Mouse (Mus musculus): ENCODE data around the gene Rhot2. TPM values are rescaled to one million over a fixed set of nuclear protein-coding genes. Genes with fewer than 3 reads are reported as not detected.

Gene Rhot2
- polyA plus RNA-seq, 1 experiment, result 48.3 TPM

DNA sequence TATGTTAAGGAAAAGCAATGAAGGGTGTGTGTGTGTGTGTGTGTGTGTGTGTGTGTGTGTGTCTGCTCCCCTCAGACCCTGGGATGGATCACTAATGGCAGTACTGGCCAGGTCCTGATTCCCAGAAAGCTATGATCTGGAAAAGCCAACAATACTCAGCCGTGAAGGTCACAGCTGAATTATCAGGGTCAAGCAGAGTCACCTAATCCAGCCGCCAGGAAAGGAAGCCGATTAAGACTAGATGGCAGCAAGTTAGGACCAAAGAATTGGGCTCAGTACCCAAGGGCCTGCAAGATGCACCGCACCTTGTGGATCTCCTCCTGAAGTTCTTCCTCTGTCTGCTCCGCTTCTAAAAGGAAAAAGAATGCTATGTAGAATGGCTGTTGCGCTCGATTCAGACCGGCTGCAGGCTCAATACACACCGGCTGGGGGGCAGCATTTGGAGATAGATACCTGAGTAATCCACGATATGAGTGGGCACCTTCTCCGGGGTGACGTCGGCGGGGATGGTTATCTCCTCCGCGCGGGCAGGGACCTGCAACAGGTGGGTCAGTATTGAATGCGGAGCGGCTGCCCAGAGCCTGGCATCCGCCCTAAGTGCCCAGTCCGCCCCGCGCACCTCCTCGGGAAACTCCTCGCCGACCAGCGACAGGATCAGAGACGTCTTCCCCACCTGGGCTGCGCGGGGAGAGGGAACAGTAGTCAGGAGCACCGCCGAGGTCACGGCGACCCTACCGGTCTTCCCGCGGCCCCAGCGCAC lies 835 bp downstream of the Rhot2 start:
- peaks cover 4% of the 10 kb centered on the region for H3K36me3 ChIP-seq (ENCODE audit: control insufficient read depth, insufficient read depth)
- H3K4me3 ChIP-seq, result peak overlapping the region; percentile 42
- peaks cover 12% of the 10 kb centered on the region for H3K79me2 ChIP-seq (ENCODE audit: control insufficient read depth, insufficient read depth)
- H3K4me2 ChIP-seq (ENCODE audit: low read depth), result peak overlapping the region; percentile 68
- no peaks in the 10 kb centered on the region for H3K27me3 ChIP-seq (ENCODE audit: control insufficient read depth, insufficient read depth, insufficient read length)
- TF ChIP-seq MAX (IDR thresholded peaks at IDR 0.05; ENCODE audit: low read depth) (no peak), MYOD1 (IDR thresholded peaks at IDR 0.05; ENCODE audit: control insufficient read depth in 1 of 3, insufficient read length in 2 of 3, low read depth in 2 of 3) (no peak), TCF12 (IDR thresholded peaks at IDR 0.05; ENCODE audit: insufficient read depth, poor library complexity, severe bottlenecking) (no peak), USF1 (IDR thresholded peaks at IDR 0.05; ENCODE audit: low read depth) (no peak), POLR2A (IDR thresholded peaks at IDR 0.05; ENCODE audit: insufficient read length, low read depth) (no peak), TCF3 (IDR thresholded peaks at IDR 0.05; ENCODE audit: insufficient read length, low read depth) (no peak), MYOG (IDR thresholded peaks at IDR 0.05; ENCODE audit: control insufficient read depth in 1 of 3, insufficient read depth in 1 of 3, insufficient read length in 2 of 3, low read depth in 2 of 3) (no peak), POLR2AphosphoS2 (IDR thresholded peaks at IDR 0.05; ENCODE audit: insufficient read length, low read depth) (no peak), E2F4 (IDR thresholded peaks at IDR 0.05; ENCODE audit: insufficient read depth) (no peak), SRF (IDR thresholded peaks at IDR 0.05; ENCODE audit: control insufficient read depth, insufficient read length, low read depth) (no peak), REST (IDR thresholded peaks at IDR 0.05; ENCODE audit: insufficient read depth, insufficient read length) (no peak), CEBPB (IDR thresholded peaks at IDR 0.05; ENCODE audit: insufficient read depth, poor library complexity, severe bottlenecking) (no peak)
- H3ac ChIP-seq (ENCODE audit: control insufficient read depth, insufficient read length), result peak overlapping the region; percentile 59

GRCm38 (mm10) chr17:25843122-25843521 lies 1.5 kb downstream of the Rhot2 start:
- peak overlapping the region; percentile 42 for H3K4me3 ChIP-seq
- peak overlapping the region; percentile 59 for H3ac ChIP-seq (ENCODE audit: control insufficient read depth, insufficient read length)
- H3K27me3 ChIP-seq (ENCODE audit: control insufficient read depth, insufficient read depth, insufficient read length), result no peaks in the 10 kb centered on the region
- TF ChIP-seq E2F4 (IDR thresholded peaks at IDR 0.05; ENCODE audit: insufficient read depth) (no peak), SRF (IDR thresholded peaks at IDR 0.05; ENCODE audit: control insufficient read depth, insufficient read length, low read depth) (no peak), TCF3 (IDR thresholded peaks at IDR 0.05; ENCODE audit: insufficient read length, low read depth) (no peak), POLR2AphosphoS2 (IDR thresholded peaks at IDR 0.05; ENCODE audit: insufficient read length, low read depth) (no peak), CEBPB (IDR thresholded peaks at IDR 0.05; ENCODE audit: insufficient read depth, poor library complexity, severe bottlenecking) (no peak), MAX (IDR thresholded peaks at IDR 0.05; ENCODE audit: low read depth) (no peak), USF1 (IDR thresholded peaks at IDR 0.05; ENCODE audit: low read depth) (no peak), TCF12 (IDR thresholded peaks at IDR 0.05; ENCODE audit: insufficient read depth, poor library complexity, severe bottlenecking) (no peak), MYOG (IDR thresholded peaks at IDR 0.05; ENCODE audit: control insufficient read depth in 1 of 3, insufficient read depth in 1 of 3, insufficient read length in 2 of 3, low read depth in 2 of 3) (no peak), POLR2A (IDR thresholded peaks at IDR 0.05; ENCODE audit: insufficient read length, low read depth) (no peak), REST (IDR thresholded peaks at IDR 0.05; ENCODE audit: insufficient read depth, insufficient read length) (no peak), MYOD1 (IDR thresholded peaks at IDR 0.05; ENCODE audit: control insufficient read depth in 1 of 3, insufficient read length in 2 of 3, low read depth in 2 of 3) (no peak)
- H3K4me2 ChIP-seq (ENCODE audit: low read depth), result peak overlapping the region; percentile 68
- H3K36me3 ChIP-seq (ENCODE audit: control insufficient read depth, insufficient read depth), result peaks cover 9% of the 10 kb centered on the region
- peaks cover 12% of the 10 kb centered on the region for H3K79me2 ChIP-seq (ENCODE audit: control insufficient read depth, insufficient read depth)

DNA sequence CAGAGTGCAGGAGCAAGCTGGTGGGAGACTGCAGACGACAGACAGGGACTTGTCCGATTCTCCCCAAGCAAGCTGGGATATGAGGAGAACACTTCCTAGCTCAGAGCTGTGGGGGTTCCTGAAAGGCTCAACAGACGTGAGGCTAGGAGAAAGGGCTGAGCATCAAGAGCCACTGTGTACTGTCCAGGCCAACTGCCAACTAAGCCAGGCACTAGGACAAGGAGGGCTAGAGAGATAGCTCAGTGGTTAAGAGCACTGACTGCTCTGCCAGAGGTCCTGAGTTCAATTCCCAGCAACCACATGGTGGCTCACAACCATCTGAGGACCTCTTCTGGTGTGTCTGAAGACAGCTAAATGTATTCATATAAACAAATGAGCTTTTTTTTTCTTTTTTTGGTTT lies 2.1 kb downstream of the Rhot2 start:
- Histone ChIP-seq H3K4me2 (ENCODE audit: low read depth) (no peak overlapping the region), H3ac (ENCODE audit: control insufficient read depth, insufficient read length) (no peak overlapping the region), H3K4me3 (no peak overlapping the region), H3K36me3 (ENCODE audit: control insufficient read depth, insufficient read depth) (peaks cover 13% of the 10 kb centered on the region), H3K79me2 (ENCODE audit: control insufficient read depth, insufficient read depth) (peaks cover 12% of the 10 kb centered on the region), H3K27me3 (ENCODE audit: control insufficient read depth, insufficient read depth, insufficient read length) (no peaks in the 10 kb centered on the region)
- TF ChIP-seq TCF3 (IDR thresholded peaks at IDR 0.05; ENCODE audit: insufficient read length, low read depth) (no peak), POLR2AphosphoS2 (IDR thresholded peaks at IDR 0.05; ENCODE audit: insufficient read length, low read depth) (no peak), POLR2A (IDR thresholded peaks at IDR 0.05; ENCODE audit: insufficient read length, low read depth) (no peak), REST (IDR thresholded peaks at IDR 0.05; ENCODE audit: insufficient read depth, insufficient read length) (no peak), SRF (IDR thresholded peaks at IDR 0.05; ENCODE audit: control insufficient read depth, insufficient read length, low read depth) (no peak), MAX (IDR thresholded peaks at IDR 0.05; ENCODE audit: low read depth) (no peak), E2F4 (IDR thresholded peaks at IDR 0.05; ENCODE audit: insufficient read depth) (no peak), CEBPB (IDR thresholded peaks at IDR 0.05; ENCODE audit: insufficient read depth, poor library complexity, severe bottlenecking) (no peak), USF1 (IDR thresholded peaks at IDR 0.05; ENCODE audit: low read depth) (no peak), MYOG (IDR thresholded peaks at IDR 0.05; ENCODE audit: control insufficient read depth in 1 of 3, insufficient read depth in 1 of 3, insufficient read length in 2 of 3, low read depth in 2 of 3) (no peak), TCF12 (IDR thresholded peaks at IDR 0.05; ENCODE audit: insufficient read depth, poor library complexity, severe bottlenecking) (no peak), MYOD1 (IDR thresholded peaks at IDR 0.05; ENCODE audit: control insufficient read depth in 1 of 3, insufficient read length in 2 of 3, low read depth in 2 of 3) (no peak)

GRCm38 (mm10) chr17:25841117-25841880 lies 3.4 kb downstream of the Rhot2 start, which contains the start of gene Gm20683:
Gene Gm20683 (minus strand): TSS chr17:25841763.
- TF ChIP-seq TCF3 (IDR thresholded peaks at IDR 0.05; ENCODE audit: insufficient read length, low read depth), result no peak
- peak; percentile 21 for TF ChIP-seq SRF (IDR thresholded peaks at IDR 0.05; ENCODE audit: control insufficient read depth, insufficient read length, low read depth)
- peaks cover 12% of the 10 kb centered on the region for H3K79me2 ChIP-seq (ENCODE audit: control insufficient read depth, insufficient read depth)
- no peak within 1 kb of the TSS for H3K4me3 ChIP-seq
- peaks cover 13% of the 10 kb centered on the region for H3K36me3 ChIP-seq (ENCODE audit: control insufficient read depth, insufficient read depth)
- no peaks in the 10 kb centered on the region for H3K27me3 ChIP-seq (ENCODE audit: control insufficient read depth, insufficient read depth, insufficient read length)
- H3ac ChIP-seq (ENCODE audit: control insufficient read depth, insufficient read length), result no peak within 1 kb of the TSS
- H3K4me2 ChIP-seq (ENCODE audit: low read depth), result no peak within 1 kb of the TSS
